16 mouse cellular contexts compared by ENCODE assay signal in the genomic region with DNA sequence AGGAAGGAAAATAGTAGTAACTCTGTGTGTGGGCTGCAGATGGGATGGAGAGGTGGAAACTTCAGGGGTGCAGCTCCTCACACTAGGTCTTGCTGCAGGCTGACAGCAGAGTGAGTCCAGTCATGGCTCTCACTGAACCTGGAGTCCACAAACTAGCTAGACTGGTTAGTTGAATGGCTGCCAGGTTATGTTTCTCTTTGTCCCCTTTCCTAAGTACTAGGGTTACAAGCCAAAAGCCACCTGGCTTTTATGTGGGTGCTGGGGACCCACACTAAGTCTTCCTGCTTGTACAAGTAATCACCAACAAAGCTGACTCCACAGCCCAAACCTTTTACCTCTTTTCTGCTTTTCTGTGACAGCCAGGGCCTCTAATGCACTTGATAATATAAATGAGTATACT.
DNase-seq lines count a peak whose midpoint lies in the region; ATAC-seq and TF ChIP-seq lines count a peak whose summit lies in the region.
"Had no signal": no experiment of that assay in that cellular context is flagged by ENCODE, and none has a peak within 500 bp of the region (broad histone marks: within the 10 kb centered on the region; RNA-seq: fewer than 3 reads in every experiment).

No protein-coding gene starts in this region.

- no peak overlapping the region for H3K4me3 ChIP-seq in kidney, adult 2 months (ENCODE audit: insufficient read depth, low read depth, low read length)
- no peak overlapping the region for H3K4me3 ChIP-seq in lung, embryonic 14.5 days (ENCODE audit: low read depth, low read length)
- no peak overlapping the region for H3K4me3 ChIP-seq in heart, embryonic 12.5 days
- H3K4me3 ChIP-seq: embryonic facial prominence, embryonic 12.5 days; forebrain, embryonic 13.5 days; heart, embryonic 13.5 days; hindbrain, embryonic 15.5 days had no signal

- no peak for TF ChIP-seq CTCF in kidney, adult 2 months (conservative IDR thresholded peaks at IDR 0.05; ENCODE audit: insufficient read depth, insufficient read length, low read depth, low read length)
- TF ChIP-seq CTCF in lung, embryonic 14.5 days (IDR thresholded peaks at IDR 0.05; ENCODE audit: low read depth), result no peak

- H3K4me2 ChIP-seq in lung, embryonic 14.5 days, result no peak overlapping the region
- H3K4me2 ChIP-seq in heart, embryonic 12.5 days, result no peak overlapping the region
- H3K4me2 ChIP-seq: embryonic facial prominence, embryonic 12.5 days; forebrain, embryonic 13.5 days; heart, embryonic 13.5 days; hindbrain, embryonic 15.5 days had no signal

- no peaks in the 10 kb centered on the region for H3K27me3 ChIP-seq in kidney, adult 2 months (replicated peaks; ENCODE audit: control insufficient read depth, insufficient read depth, low read length)
- no peaks in the 10 kb centered on the region for H3K27me3 ChIP-seq in lung, embryonic 14.5 days (ENCODE audit: insufficient read depth, low read length)
- no peaks in the 10 kb centered on the region for H3K27me3 ChIP-seq in heart, embryonic 12.5 days (replicated peaks)
- H3K27me3 ChIP-seq: embryonic facial prominence, embryonic 12.5 days; forebrain, embryonic 13.5 days; heart, embryonic 13.5 days; hindbrain, embryonic 15.5 days; Patski had no signal

- no peaks in the 10 kb centered on the region for H3K9me3 ChIP-seq in lung, embryonic 14.5 days (ENCODE audit: low read depth, low read length)
- no peaks in the 10 kb centered on the region for H3K9me3 ChIP-seq in heart, embryonic 12.5 days (replicated peaks)
- H3K9me3 ChIP-seq: embryonic facial prominence, embryonic 12.5 days; forebrain, embryonic 13.5 days; heart, embryonic 13.5 days; hindbrain, embryonic 15.5 days had no signal

- peaks cover 5% of the 10 kb centered on the region; the same call in 1 of the 2 replicates for H3K36me3 ChIP-seq in kidney, adult 2 months (ENCODE audit: control insufficient read depth, insufficient read depth, low read length)
- H3K36me3 ChIP-seq in lung, embryonic 14.5 days (ENCODE audit: insufficient read depth), result peaks cover 53% of the 10 kb centered on the region
- peaks cover 45% of the 10 kb centered on the region for H3K36me3 ChIP-seq in heart, embryonic 12.5 days

- H3K27ac ChIP-seq in kidney, adult 2 months (ENCODE audit: insufficient read depth, low read depth, low read length), result no peak overlapping the region
- H3K27ac ChIP-seq in lung, embryonic 14.5 days (ENCODE audit: low read depth), result no peak overlapping the region
- no peak overlapping the region for H3K27ac ChIP-seq in heart, embryonic 12.5 days (ENCODE audit: poor library complexity, severe bottlenecking)
- H3K27ac ChIP-seq: embryonic facial prominence, embryonic 12.5 days; forebrain, embryonic 13.5 days; heart, embryonic 13.5 days; hindbrain, embryonic 15.5 days had no signal

- peak; percentile 28 for DNase-seq in kidney, adult 2 months
- DNase-seq in kidney, adult 18-20 months, result no peak
- DNase-seq in lung, embryonic 14.5 days, result peak; percentile 12
- DNase-seq in lung, postnatal 4 days, result no peak
- DNase-seq in adipocyte (ENCODE audit: low spot score), result peak; percentile 12
- DNase-seq in lung, postnatal 36 days, result peak; percentile 49
- DNase-seq: embryo, embryonic 11 days; forebrain, postnatal 0 days; gastrocnemius, postnatal 14 days had no signal

- H3K9ac ChIP-seq in lung, embryonic 14.5 days, result no peak overlapping the region
- H3K9ac ChIP-seq in heart, embryonic 12.5 days, result no peak overlapping the region
- H3K9ac ChIP-seq: embryonic facial prominence, embryonic 12.5 days; forebrain, embryonic 13.5 days; forebrain, postnatal 0 days; heart, embryonic 13.5 days; hindbrain, embryonic 15.5 days had no signal

- no peak for TF ChIP-seq POLR2A in kidney, adult 2 months (IDR thresholded peaks at IDR 0.05; ENCODE audit: low read depth, low read length)

- H3K4me1 ChIP-seq in kidney, adult 2 months (ENCODE audit: control insufficient read depth, insufficient read depth, low read length), result 0 out of 2 replicates have a peak, but pooled peaks cover 2% of the 10 kb centered on the region
- H3K4me1 ChIP-seq in lung, embryonic 14.5 days (ENCODE audit: insufficient read depth), result peaks cover 3% of the 10 kb centered on the region; the same call in 1 of the 2 replicates
- peaks cover 4% of the 10 kb centered on the region; the same call in 1 of the 2 replicates for H3K4me1 ChIP-seq in heart, embryonic 12.5 days (replicated peaks)
- H3K4me1 ChIP-seq: embryonic facial prominence, embryonic 12.5 days; forebrain, embryonic 13.5 days; hindbrain, embryonic 15.5 days had no signal

- no peak for ATAC-seq in lung, embryonic 14.5 days (ENCODE audit: insufficient read depth)
- no peak for ATAC-seq in megakaryocyte, adult 5-6 weeks (ENCODE audit: poor library complexity, severe bottlenecking)
- no peak for ATAC-seq in heart, embryonic 12.5 days (ENCODE audit: insufficient number of reproducible peaks, low FRiP score)
- ATAC-seq: forebrain, embryonic 13.5 days; forebrain, postnatal 0 days; Patski had no signal

Comparison
In these comparisons a context has a peak if more than half of its experiments do, and no peak if none do; other contexts are left out.
1. DNase-seq: peak in kidney, adult 2 months (single experiment), lung, embryonic 14.5 days (single experiment), adipocyte (single experiment) and lung, postnatal 36 days (single experiment); none in kidney, adult 18-20 months (single experiment) and lung, postnatal 4 days (0 of 2).